Mouse (Mus musculus) kidney, postnatal 14 days (tissue): ENCODE results near the gene Ranbp10.
"Not testable (repeated sequence)": the region's sequence is repeated elsewhere in the genome, so short reads cannot be mapped to it uniquely, and the experiment has no call there.

Experiments
- DNase-seq: peaks from one replicate; pipeline ENCODE4 v3.0.0; 2022; ENCODE audit warnings: mixed read lengths

Gene Ranbp10

DNA sequence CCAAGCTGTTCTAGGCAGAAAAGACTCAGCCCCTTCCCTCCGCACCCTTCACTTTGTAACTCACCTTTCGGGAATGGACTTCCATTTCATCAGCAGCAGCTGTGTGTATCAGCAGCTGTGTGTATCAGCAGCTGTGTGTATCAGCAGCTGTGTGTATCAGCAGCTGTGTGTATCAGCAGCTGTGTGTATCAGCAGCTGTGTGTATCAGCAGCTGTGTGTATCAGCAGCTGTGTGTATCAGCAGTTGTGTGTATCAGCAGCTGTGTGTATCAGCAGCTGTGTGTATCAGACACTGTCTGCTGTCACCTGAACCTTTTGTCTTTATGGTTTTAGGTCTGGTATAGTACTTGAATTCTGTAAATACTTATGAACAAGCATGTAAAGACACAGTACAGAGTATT, 6.6 kb upstream of the Ranbp10 start:
- DNase-seq: not testable (repeated sequence)

DNA sequence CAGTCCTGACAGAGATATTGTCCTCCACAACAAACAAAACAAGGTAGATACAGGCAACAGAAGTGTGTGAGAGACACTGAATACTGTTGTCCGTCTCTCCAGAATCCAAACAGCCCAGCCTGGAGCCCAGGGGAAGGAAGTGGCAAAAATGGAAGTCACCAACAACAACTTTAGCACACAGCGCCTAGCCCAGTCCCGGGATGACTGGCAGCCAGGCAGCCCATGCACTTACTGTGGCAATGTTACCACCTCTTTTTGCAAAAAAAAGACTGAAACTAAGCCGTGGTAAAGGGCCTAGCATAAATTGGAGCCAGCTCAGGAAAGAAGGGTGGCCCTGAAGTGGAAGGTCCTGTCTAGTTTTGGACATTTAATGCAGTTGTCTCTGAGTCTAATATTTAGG, 771 bp downstream of the Ranbp10 start:
- peak; percentile 21 for DNase-seq

- DNase-seq: no peak
Measured at GRCm38 (mm10) chr8:105825506-105825905, 1.6 kb downstream of the Ranbp10 start.

GRCm38 (mm10) chr8:105820925-105821324, 6.2 kb downstream of the Ranbp10 start:
- no peak for DNase-seq

DNA sequence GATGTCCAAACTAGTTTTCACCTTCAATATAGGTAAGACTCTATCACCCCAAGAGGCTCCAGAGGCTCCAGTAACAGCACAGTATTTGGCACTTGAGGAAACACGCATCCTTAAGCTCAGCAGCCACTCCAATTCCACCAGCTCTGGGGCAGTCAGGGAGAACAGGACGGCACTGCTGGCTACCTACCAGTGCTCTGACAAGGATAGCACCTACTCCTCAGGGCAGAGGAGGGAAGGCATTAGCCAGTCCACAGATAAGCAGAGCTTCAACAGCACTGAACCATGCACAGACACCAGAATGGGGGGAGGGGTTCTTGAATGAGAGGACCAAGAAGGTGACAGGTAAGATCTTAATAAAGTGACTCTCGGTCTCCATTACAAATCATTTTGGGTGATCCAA, 7.5 kb downstream of the Ranbp10 start:
- DNase-seq: no peak

DNA sequence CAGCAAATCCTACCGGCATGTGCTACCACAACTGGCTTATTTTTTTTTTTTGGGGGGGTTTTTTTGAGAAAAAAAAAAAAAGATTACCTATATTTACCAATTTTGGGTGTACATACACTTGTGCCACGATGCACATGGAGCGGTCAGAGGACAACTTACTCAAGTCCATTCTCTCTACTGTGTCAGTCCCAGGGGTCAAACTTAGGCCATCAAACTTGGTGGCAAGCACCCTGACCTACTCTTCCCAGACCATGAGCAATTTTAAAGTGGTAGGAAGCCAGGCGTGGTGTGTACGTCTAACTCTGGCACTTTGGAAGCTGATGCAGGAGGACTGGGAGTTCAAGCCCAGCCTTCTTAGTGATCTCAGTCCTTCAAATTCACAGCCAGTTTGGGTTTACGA, 13.9 kb downstream of the Ranbp10 start:
- DNase-seq: no peak

DNA sequence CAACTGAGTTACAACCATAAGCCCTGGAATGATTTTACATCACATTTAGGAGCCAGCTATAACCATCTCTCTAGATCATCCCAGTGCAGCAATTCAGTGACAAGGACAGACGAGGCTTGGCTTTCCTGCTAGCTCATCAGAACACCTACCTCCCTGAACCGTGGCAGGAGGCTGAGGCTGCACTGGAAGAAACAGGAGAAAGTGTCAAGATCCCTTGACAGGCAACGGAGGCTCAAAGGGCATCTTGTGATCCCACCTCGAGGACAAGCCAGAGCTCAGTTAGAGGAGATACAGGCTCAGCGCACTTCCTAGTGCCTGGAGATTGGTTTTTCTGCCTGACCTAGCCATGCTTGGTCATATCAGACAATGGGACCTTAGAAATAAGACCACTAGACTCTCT, 14.6 kb downstream of the Ranbp10 start:
- no peak for DNase-seq

DNA sequence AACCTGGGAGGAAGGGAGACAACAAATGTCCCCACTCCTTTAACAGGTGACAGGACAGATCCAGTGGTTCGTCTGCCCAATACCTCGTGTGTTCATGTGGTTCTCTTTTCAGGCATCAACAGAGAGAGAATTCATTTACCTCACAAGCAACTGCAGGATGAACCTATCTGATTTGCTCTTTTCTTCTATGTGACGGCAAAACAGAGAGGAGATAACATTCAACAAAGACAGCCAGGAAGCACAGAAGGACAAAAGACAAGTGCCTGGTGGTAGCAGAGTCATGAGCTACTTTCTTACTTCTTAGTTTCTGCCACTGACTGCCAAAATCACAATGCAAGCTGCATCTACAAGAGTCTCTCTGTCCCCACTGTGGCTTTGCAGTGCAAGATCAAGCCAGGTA, 15.6 kb downstream of the Ranbp10 start:
- no peak for DNase-seq

DNA sequence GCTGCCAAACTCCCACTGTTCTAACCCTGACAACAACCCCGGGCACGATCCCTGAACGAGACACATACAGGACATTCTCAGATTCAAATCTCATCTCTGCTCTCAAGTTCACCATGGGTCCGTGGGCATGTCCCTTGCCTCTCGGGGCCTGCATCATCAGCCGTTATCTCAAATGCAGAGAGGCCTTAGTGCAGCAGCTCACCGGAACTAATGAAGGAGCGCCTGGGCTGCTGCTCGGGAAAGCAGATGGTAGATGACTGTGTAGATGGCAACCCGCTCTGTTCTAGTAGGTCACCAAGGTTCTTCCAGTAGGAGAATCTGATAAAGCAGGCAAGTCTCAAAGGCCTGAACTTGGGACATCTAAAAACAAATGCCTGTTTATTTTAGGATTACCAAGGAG, 16.1 kb downstream of the Ranbp10 start:
- no peak for DNase-seq

DNA sequence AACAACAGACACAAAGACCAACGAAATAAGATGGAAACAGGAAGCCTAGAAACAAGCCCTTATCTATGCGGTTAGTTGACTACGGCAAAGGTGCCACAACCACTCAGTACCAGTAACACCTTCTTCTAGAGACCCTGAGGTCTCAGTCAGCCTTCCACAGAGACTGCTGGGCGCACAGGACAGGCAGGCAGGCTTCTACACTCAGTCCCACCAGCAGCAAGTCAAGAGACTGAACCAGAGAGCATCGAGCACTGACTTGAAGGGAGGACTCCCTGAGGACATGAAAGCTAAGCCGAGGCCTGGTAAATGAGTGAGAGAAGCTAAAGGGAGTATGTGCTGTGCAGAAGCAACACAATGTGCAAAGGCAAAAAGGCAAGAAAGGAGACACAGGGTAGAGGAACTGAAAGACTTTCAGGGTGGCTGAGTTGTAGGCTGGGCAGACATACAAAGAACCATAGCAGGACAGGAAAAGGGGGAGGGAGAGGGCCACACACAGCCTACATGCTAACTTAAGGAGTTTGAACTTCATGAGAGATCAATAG, 16.8 kb downstream of the Ranbp10 start:
- DNase-seq: no peak

- DNase-seq: peak; percentile 44
Measured at GRCm38 (mm10) chr8:105808480-105808879, 18.7 kb downstream of the Ranbp10 start.

DNA sequence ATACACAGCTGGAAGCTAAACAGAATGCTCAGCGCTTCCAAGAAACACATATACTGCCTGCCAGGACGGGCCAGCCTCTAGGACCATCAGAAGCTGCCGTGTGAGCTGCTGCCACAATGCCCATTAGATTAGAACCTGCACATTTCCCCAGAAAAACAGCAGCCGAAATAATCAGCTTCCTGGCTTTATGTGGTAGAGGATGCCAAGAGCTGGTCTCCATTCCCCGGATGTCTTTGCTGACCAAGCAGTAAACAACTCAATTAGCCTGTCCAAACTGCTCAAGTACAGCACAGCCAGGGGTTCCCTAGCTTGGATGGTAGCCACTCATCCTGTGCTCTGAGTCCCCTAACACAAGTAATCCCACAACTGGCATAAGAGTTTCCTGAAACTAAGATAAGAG, 19.4 kb downstream of the Ranbp10 start:
- DNase-seq: peak; percentile 60

DNA sequence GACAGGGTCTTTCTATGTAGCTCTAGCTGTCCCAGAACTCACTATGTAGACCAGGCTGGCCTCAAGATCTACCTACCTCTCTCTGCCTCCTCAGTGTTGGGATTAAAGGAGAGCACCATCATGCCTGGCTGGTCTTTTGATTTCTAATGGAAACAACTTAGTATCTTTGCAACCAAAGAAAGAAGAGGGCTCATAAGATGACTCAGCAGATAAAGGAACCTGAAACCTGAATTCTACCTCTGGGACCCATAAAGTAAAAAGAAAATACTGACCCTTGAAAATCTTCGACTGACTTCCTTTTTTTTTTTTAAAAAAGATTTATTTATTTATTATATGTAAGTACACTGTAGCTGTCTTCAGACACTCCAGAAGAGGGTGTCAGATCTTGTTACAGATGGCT, 21.2 kb downstream of the Ranbp10 start:
- DNase-seq: no peak

DNA sequence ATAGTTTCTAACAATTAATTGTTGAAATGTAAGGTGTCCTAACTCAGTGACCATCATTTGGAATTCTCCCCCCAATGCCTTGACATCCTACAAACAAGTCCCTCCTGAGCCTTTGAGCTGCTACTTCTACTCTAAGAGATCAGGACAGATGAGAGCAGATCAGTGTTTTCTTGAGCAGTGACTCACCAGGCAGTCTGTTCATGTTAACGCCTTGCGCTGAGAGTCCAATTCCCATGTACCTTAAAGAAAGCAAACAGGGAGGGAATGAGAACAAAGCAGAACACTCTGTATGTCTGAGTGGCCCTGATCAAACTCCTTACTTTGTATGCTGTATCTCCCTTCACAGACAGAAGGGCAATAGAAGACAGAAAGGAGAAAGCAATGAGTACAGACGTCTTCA, 21.8 kb downstream of the Ranbp10 start:
- no peak for DNase-seq

DNA sequence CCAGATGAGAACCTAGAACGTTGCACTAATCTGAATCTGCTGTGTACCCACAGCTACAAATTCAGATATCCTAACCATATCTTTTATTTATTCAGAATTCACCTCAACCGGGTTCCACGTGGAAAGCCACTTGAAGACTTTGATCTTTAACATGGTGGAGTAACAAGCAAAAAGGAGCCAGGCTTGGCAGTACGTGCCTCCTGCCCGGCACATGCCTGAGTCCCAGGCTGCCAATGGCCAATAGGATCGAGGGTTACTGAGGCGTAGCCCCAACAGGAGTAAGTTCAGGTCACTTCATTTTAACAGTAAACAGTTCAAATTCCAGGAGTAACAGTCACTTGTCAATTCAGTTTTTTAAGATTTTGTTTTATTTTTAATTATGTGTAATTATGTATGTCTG, 22.4 kb downstream of the Ranbp10 start:
- peak; percentile 74 for DNase-seq

DNA sequence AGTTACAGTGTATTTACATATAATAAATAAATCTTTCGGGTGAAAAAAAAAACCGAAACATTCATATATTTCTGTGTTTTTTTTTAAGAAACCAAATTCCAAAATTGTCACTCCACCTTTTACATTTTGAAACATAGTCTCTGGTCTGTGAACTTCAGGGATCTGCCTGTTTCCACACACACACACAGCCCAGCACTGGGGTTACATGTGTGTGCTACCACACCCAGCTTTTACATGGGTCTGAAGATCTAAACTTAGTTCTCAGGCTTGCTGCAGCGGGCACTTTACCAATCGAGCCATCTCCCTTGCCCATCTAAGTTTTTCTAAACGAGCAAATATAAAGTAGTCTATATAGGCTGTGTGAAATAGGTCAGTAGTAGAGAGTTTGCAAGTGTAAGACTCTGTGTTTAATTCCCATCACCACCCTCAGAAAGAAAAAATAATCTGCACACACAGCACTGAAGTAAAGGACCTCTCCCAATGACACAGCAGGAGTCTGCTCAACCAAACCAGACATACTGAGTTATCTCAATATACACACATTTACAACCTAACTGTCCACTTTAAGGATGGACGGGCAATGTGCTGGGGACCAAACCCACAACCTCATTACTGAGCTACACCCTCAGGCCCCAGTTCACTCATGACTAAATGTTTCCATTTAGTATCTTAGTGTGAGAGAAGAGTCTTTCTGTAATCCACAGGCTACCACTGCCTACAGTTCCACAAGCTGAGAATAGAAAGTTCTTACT, 25.8 kb downstream of the Ranbp10 start:
- DNase-seq: no peak

DNA sequence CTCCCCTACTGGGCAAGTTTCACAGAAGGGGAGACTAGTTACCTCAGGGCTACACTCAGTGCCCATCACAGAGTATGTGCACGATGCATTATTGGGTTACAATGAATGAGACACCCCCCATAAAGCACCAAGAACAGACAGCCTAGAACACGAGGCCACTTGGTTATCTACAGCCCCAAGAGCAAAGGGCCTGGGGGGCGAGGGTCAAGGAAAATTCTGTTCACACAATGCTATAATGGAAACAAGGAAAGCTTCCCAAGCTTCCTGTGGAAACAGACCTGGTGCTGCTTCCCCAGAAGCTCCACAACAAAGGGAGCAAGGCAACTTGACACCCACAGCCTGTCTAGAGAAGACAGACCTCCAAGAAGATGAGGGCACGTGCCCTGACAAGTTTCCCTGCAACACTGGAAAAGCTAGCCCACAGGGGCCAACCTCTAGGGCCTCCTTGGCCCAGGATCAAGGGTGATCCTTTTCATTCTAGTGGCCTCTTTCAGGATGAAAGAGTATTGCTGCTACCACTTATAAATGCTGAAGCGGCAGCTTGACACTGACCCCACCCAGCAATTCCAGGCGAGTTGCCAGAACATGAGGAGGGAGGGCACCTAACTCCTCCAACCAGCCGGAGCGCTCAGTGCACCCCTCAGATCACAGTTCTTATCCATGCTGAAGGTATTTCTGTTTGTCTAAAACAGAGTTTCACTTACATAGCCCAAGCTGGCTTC, 27.9 kb downstream of the Ranbp10 start:
- DNase-seq: peak; percentile 91

DNA sequence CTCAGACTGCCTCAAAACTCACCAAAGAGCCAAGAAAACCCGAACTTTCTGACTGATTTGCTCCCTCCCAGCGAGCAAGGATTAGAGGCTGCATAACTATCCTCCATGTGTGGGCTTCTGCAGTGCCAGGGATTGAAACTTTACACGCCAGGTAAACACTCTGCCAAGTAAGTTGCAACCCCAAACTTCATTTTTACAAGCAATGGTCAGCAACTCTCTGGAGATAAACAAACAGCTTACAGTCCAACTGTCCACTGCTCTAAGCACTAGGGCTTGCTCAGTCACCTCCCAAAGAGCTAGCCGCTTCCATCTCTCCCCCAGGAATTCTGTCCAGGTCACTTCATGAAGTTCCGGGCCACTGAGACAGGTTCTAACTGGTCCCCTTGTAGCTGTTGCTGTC, 28.7 kb downstream of the Ranbp10 start:
- DNase-seq: no peak

DNA sequence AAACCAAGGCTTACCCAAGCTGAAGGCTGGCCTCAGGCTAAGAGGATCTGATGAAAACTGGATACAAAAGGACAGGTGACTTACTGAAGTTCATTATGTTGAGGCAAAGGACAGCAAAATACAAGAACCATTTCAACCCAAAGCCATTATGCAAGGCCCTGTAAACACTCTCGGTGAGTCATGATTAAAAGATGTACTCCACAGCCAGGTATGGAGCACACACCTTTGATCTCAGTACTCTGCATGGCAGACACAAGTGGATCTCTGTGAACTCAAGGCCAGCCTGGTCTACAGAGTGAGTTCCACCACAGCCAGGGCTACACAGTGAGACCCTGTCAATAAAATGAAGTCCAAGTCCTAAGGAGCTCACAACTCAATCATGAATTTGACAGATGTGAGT, 31.4 kb downstream of the Ranbp10 start:
- no peak for DNase-seq

DNA sequence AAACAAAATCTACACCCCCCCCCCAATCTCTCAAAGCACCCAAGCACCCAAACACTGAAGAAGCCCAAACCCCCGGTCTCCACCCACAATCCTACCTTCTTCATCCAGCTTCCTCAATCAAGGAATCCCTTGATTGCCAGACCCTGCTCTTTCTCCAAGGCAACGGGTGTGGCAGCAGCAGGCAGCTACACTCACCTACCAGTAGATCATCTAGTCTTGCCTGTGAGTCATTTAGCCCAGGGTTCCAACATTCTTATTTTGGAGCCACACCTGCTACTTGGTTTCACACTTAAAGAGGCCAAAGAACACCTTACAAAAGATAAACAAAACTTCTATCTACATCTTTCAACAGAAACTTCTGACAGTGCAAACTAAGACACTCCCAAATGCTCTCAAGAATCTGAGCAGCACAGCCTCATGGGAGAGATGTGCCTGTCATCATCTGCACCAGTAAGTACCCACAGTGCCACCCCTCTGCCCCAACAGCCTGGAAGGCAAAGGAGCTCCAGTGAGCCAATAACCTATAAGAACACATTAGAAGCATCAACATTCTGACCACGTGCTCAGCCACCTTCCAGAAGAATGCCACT, 33.0 kb downstream of the Ranbp10 start:
- DNase-seq: no peak

DNA sequence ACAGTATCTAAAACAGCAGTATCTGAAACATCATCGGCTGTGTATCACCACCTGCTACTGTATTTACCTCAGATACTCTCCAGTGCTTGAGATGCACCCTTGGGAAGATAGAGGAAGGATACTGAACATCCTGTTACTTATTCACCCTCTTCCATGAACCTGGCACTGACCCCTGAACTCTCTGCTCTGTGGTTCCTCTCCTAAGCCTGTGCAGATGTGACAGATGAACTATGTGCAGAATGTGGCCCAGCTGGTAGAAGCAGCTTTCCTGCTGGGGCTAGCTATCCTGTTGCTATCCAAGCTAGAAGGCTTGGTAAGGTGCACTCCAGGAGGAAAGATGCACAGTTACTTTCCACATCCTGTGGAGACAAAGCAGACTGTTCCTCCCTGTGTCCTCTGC, 33.8 kb downstream of the Ranbp10 start:
- peak; percentile 43 for DNase-seq

DNA sequence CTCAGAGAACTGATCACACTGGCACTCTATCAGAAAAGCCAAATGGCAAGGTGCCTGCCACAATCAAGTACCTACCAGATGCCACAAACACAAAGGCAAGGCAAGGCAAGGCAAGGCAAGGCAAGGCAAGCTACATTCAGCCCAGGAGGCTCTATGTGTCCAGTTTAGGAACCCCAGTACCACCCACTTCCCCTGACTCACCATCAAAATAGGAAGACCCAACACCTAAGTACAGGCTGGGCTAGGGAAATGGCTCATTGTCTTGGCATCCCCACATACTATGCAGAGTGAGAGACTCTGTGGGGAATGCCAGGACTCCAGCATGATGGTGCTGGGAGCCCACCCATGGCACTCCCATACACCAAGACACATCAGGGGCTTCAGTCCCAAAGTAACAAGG, 37.5 kb downstream of the Ranbp10 start:
- DNase-seq: no peak

DNA sequence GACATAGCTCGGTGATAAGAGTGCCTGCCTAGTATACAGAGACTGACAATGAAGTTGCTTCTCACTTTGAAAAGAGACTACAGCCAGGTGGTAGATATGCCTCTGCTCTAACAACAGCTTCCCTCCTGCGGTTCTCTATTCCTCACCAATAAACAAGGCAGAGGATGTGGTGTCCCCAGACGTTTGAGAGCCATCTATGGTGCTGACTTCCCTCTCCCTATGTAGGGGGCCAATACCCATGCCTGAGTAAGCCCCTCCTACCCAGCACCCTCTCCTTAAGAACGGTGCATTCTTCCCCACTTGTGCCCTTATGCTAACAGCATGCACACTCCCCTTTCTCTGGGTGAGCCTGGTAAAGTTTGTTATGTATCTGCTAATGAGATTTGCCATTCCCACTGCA, 38.2 kb downstream of the Ranbp10 start:
- no peak for DNase-seq

GRCm38 (mm10) chr8:105788241-105788640, 38.9 kb downstream of the Ranbp10 start:
- DNase-seq: peak; percentile 64
